Mouse (Mus musculus): ENCODE measurements around the gene Zfp1. TPM values are rescaled to one million over a fixed set of nuclear protein-coding genes. Genes with fewer than 3 reads are reported as not detected.

Gene Zfp1
- polyA plus RNA-seq (2015; fragmentation: Nextera tagmentation; extraction: Ambion mirVana), result 21.2 and 23.4 TPM in 2 replicates

GRCm38 (mm10) chr8:111643264-111644141 lies at the start of gene Zfp1:
Gene Zfp1 (plus strand): TSS chr8:111643401.

GRCm38 (mm10) chr8:111630105-111630521 lies 13.1 kb upstream of the Zfp1 start, which contains the start of gene Ldhd:
Gene Ldhd (minus strand): TSS chr8:111630374.

GRCm38 (mm10) chr8:111690960-111691445 lies 47.8 kb downstream of the Zfp1 start, which contains the start of gene Ctrb1:
Gene Ctrb1 (minus strand): TSS chr8:111691010.

Small RNA genes lying within 50 kb of the gene (microRNA-seq; reads per million reads assigned to microRNA genes)
- not detected for gene Mir7076

Other genes starting within 250 kb of the Zfp1 start
- 7.2 and 8.2 TPM in 2 replicates for gene Fa2h, start 249.6 kb upstream of the Zfp1 start, polyA plus RNA-seq (2015; fragmentation: Nextera tagmentation; extraction: Ambion mirVana)
- 6.3 and 6.8 TPM in 2 replicates for gene Wdr59, start 121.3 kb upstream of the Zfp1 start, polyA plus RNA-seq (2015; fragmentation: Nextera tagmentation; extraction: Ambion mirVana)
- 91.2 and 94.2 TPM in 2 replicates for gene Znrf1, start 107.3 kb upstream of the Zfp1 start, polyA plus RNA-seq (2015; fragmentation: Nextera tagmentation; extraction: Ambion mirVana)
- 2.9 TPM in 2 replicates for gene Ldhd, start 13.0 kb upstream of the Zfp1 start, polyA plus RNA-seq (2015; fragmentation: Nextera tagmentation; extraction: Ambion mirVana)
- not detected in 2 replicates for gene Ctrb1, start 47.6 kb downstream of the Zfp1 start, polyA plus RNA-seq (2015; fragmentation: Nextera tagmentation; extraction: Ambion mirVana)
- 34.7 and 36.6 TPM in 2 replicates for gene Bcar1, start 100.4 kb downstream of the Zfp1 start, polyA plus RNA-seq (2015; fragmentation: Nextera tagmentation; extraction: Ambion mirVana)
- 144 and 161 TPM in 2 replicates for gene Cfdp1, start 210.9 kb downstream of the Zfp1 start, polyA plus RNA-seq (2015; fragmentation: Nextera tagmentation; extraction: Ambion mirVana)
- 3.9 and 4.1 TPM in 2 replicates for gene Tmem170, start 233.3 kb downstream of the Zfp1 start, polyA plus RNA-seq (2015; fragmentation: Nextera tagmentation; extraction: Ambion mirVana)

All from neural tube, postnatal 0 days (tissue).